8 mouse cellular contexts compared by ENCODE assay signal in the genomic region with DNA sequence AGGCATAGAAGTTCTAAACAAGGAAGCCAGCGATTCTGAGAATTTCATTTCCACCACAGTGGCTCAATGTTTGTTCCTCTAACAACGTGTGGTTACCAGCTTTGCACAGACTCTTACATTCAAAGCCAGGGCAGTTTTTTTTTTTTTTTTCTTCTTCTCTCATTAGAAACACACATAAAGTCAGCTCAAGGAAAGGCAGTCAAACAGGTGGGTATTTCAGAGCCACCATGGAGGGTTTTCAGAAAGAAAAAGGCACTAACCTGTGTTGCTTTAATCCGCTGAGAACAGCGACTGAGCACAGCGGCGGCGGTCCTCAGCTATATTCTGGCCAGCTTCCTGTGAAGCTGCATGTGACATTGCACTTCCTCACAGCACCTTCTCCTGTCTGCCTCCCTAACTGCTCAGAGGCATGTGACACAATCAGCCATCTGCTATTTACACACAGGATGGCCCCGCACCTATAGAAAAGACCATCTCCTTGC. TPM values are rescaled to one million over a fixed set of nuclear protein-coding genes. Genes with fewer than 3 reads are reported as not detected.
DNase-seq lines count a peak whose midpoint lies in the region; ATAC-seq and TF ChIP-seq lines count a peak whose summit lies in the region.

No protein-coding gene starts in this region.

- no peak overlapping the region for H3K9ac ChIP-seq in forebrain, embryonic 12.5 days
- H3K9ac ChIP-seq in forebrain, embryonic 16.5 days (replicated peaks; ENCODE audit: low read depth, low read length) = no peak overlapping the region
- H3K9ac ChIP-seq in liver, adult 2 months (ENCODE audit: low read depth, low read length) = no peak overlapping the region
- H3K9ac ChIP-seq in forebrain, embryonic 13.5 days = no peak overlapping the region

- H3K4me3 ChIP-seq in forebrain, embryonic 12.5 days (replicated peaks) = no peak overlapping the region
- no peak overlapping the region for H3K4me3 ChIP-seq in forebrain, embryonic 16.5 days (replicated peaks; ENCODE audit: low read length)
- H3K4me3 ChIP-seq in cortical plate, adult 2 months (ENCODE audit: insufficient read depth, low read length) = 0 out of 2 replicates have a peak overlapping the region, but pooled peaks have one; percentile 7
- peak overlapping the region; percentile 34; the same call in 1 of the 2 replicates for H3K4me3 ChIP-seq in liver, adult 2 months (ENCODE audit: insufficient read depth, low read depth, low read length)
- H3K4me3 ChIP-seq in forebrain, embryonic 13.5 days = no peak overlapping the region

- no peaks in the 10 kb centered on the region; the same call in 1 of the 2 replicates for H3K79me2 ChIP-seq in liver, adult 2 months (ENCODE audit: control insufficient read depth, insufficient read depth, low read length)

- TF ChIP-seq CTCF in cortical plate, adult 2 months (IDR thresholded peaks at IDR 0.05; ENCODE audit: extremely low read depth, insufficient read depth, low read length) = no peak
- no peak for TF ChIP-seq CTCF in liver, adult 2 months (IDR thresholded peaks at IDR 0.05; ENCODE audit: low read depth, low read length)

- peaks cover 12% of the 10 kb centered on the region for H3K4me1 ChIP-seq in forebrain, embryonic 12.5 days
- peaks cover 4% of the 10 kb centered on the region; the same call in 1 of the 2 replicates for H3K4me1 ChIP-seq in forebrain, embryonic 16.5 days (replicated peaks; ENCODE audit: control insufficient read depth, insufficient read depth, low read length)
- no peaks in the 10 kb centered on the region for H3K4me1 ChIP-seq in cortical plate, adult 2 months (ENCODE audit: control insufficient read depth, insufficient read depth, low read length)
- H3K4me1 ChIP-seq in liver, adult 2 months (ENCODE audit: control insufficient read depth, insufficient read depth, low read length) = peaks cover 3% of the 10 kb centered on the region; the same call in 1 of the 2 replicates
- H3K4me1 ChIP-seq in forebrain, embryonic 13.5 days = peaks cover 10% of the 10 kb centered on the region; the same call in 1 of the 2 replicates

- H3K27me3 ChIP-seq in forebrain, embryonic 12.5 days = no peaks in the 10 kb centered on the region
- no peaks in the 10 kb centered on the region for H3K27me3 ChIP-seq in forebrain, embryonic 16.5 days (replicated peaks; ENCODE audit: control insufficient read depth, insufficient read depth, low read length)
- H3K27me3 ChIP-seq in liver, adult 2 months (ENCODE audit: control insufficient read depth, insufficient read depth, low read length) = no peaks in the 10 kb centered on the region
- no peaks in the 10 kb centered on the region for H3K27me3 ChIP-seq in forebrain, embryonic 13.5 days

- no peak overlapping the region for H3K4me2 ChIP-seq in forebrain, embryonic 12.5 days
- H3K4me2 ChIP-seq in forebrain, embryonic 16.5 days (ENCODE audit: low read length) = no peak overlapping the region
- no peak overlapping the region for H3K4me2 ChIP-seq in forebrain, embryonic 13.5 days

- TF ChIP-seq POLR2A in cortical plate, adult 2 months (IDR thresholded peaks at IDR 0.05; ENCODE audit: extremely low read depth, insufficient read depth, low read length) = no peak
- TF ChIP-seq POLR2A in liver, adult 2 months (IDR thresholded peaks at IDR 0.05; ENCODE audit: extremely low read depth, insufficient read depth, low read length) = no peak

- no peaks in the 10 kb centered on the region for H3K9me3 ChIP-seq in forebrain, embryonic 12.5 days
- no peaks in the 10 kb centered on the region for H3K9me3 ChIP-seq in forebrain, embryonic 16.5 days (ENCODE audit: control insufficient read depth, low read length)
- H3K9me3 ChIP-seq in forebrain, embryonic 13.5 days (replicated peaks) = no peaks in the 10 kb centered on the region

- no peaks in the 10 kb centered on the region for H3K36me3 ChIP-seq in forebrain, embryonic 12.5 days (replicated peaks)
- H3K36me3 ChIP-seq in forebrain, embryonic 16.5 days (ENCODE audit: control insufficient read depth, insufficient read depth) = no peaks in the 10 kb centered on the region
- H3K36me3 ChIP-seq in liver, adult 2 months (ENCODE audit: control insufficient read depth, insufficient read depth, low read length) = no peaks in the 10 kb centered on the region
- H3K36me3 ChIP-seq in forebrain, embryonic 13.5 days (ENCODE audit: poor library complexity, severe bottlenecking) = no peaks in the 10 kb centered on the region

- DNase-seq in liver, adult 2 months (ENCODE audit: extremely low read depth, low read depth, low spot score) = no peak
- DNase-seq in spleen, adult 12 weeks (ENCODE audit: low spot score) = peak; percentile 28
- no peak for DNase-seq in left cerebral cortex, postnatal 10 days (ENCODE audit: extremely low spot score in 1 of 2, low spot score in 2 of 2)
- DNase-seq in cerebellum, adult 18-20 months = no peak

- H3K27ac ChIP-seq in forebrain, embryonic 12.5 days = 0 out of 2 replicates have a peak overlapping the region, but pooled peaks have one; percentile 3
- H3K27ac ChIP-seq in forebrain, embryonic 16.5 days (ENCODE audit: low read length) = no peak overlapping the region
- peak overlapping the region; percentile 42; the same call in 1 of the 2 replicates for H3K27ac ChIP-seq in cortical plate, adult 2 months (ENCODE audit: insufficient read depth, low read length)
- H3K27ac ChIP-seq in liver, adult 2 months (replicated peaks; ENCODE audit: insufficient read depth, low read depth, low read length) = peak overlapping the region; percentile 55
- H3K27ac ChIP-seq in forebrain, embryonic 13.5 days = no peak overlapping the region

- ATAC-seq in forebrain, embryonic 12.5 days (ENCODE audit: low FRiP score) = no peak
- ATAC-seq in forebrain, embryonic 16.5 days = no peak
- ATAC-seq in forebrain, embryonic 13.5 days = no peak

- intact Hi-C loops in left cerebral cortex, postnatal 10 days (cut with DNase I) = no loop called here

- WGBS in forebrain, embryonic 12.5 days = 84% methylated on average over 8 of the region's 8 CpGs
- 85% methylated on average over 8 of the region's 8 CpGs for WGBS in forebrain, embryonic 16.5 days
- WGBS in liver, adult 2 months = 69% methylated on average over 8 of the region's 8 CpGs
- 86% methylated on average over 8 of the region's 8 CpGs for WGBS in forebrain, embryonic 13.5 days

RNA-seq across cellular contexts. Expression of a gene that starts 43.4 kb away (rescaled TPM):
- 4.3 and 5.5 TPM in 2 replicates for polyA plus RNA-seq in forebrain, embryonic 12.5 days (2016; fragmentation: Nextera tagmentation; extraction: Ambion mirVana)
- polyA plus RNA-seq in forebrain, embryonic 16.5 days (2015; fragmentation: Nextera tagmentation; extraction: Ambion mirVana) = 1.8 and 2.3 TPM in 2 replicates
- 5.4 and 7.4 TPM in 2 replicates for polyA plus RNA-seq in cortical plate, adult 2 months (2012; rRNA removed)
- 1.4 and 1.9 TPM in 2 replicates for total RNA-seq in liver, adult 2 months (2014; rRNA removed)
- 1.3 and 1.7 TPM in 2 replicates for polyA plus RNA-seq in liver, adult 2 months (2012; rRNA removed)
- 1 to 10 TPM; 7.5 to 7.9 TPM for total RNA-seq in left cerebral cortex, postnatal 10 days (2021)
- 2.4 and 2.8 TPM in 2 replicates for polyA plus RNA-seq in forebrain, embryonic 13.5 days (2015; fragmentation: Nextera tagmentation; extraction: Ambion mirVana)

Comparison
In these comparisons a context has a peak if more than half of its experiments do, and no peak if none do; other contexts are left out.
1. H3K27ac ChIP-seq: peak in forebrain, embryonic 12.5 days (single experiment), cortical plate, adult 2 months (single experiment) and liver, adult 2 months (single experiment); none in forebrain, embryonic 16.5 days (single experiment) and forebrain, embryonic 13.5 days (single experiment).
2. H3K4me3 ChIP-seq: peak in cortical plate, adult 2 months (single experiment) and liver, adult 2 months (single experiment); none in forebrain, embryonic 12.5 days (single experiment), forebrain, embryonic 16.5 days (single experiment) and forebrain, embryonic 13.5 days (single experiment).